Mouse (Mus musculus) bone marrow, adult 2 months (tissue): ENCODE measurements around the gene Pdpn.

Experiments
- CTCF ChIP-seq: fragments of 200-500 bp; IDR thresholded peaks from 2 replicates; pipeline ENCODE4 v1.5.1; 2011; ENCODE audit warnings: low read length, control low read depth; ENCODE audit not compliant: control insufficient read depth, insufficient read depth
- POLR2A ChIP-seq: fragments of 200-500 bp; IDR thresholded peaks from 2 replicates; pipeline ENCODE4 v1.6.1; 2011; ENCODE audit warnings: low read depth, mild to moderate bottlenecking, control low read depth, low read length, borderline replicate concordance; ENCODE audit not compliant: control insufficient read depth

DNA sequence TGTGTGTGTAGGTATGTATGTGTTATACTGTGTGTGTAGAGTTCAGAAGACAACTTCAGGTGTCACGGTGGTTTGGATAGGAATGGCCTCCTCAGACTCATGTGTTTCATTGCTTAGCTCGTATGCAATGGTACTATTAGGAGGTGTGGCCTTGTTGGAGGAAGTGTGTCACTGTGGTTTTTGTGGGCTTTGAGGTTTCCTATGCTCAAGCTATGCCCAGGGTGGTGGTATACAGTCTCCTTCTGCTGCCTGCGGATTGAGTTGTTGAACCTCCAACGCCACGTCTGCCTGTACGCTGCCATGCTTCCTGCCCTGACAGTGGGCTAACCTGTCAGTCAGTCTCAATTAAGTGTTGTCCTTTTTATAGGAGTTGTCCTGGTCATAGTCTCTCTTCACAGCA, 22.0 kb downstream of the Pdpn start:
- TF ChIP-seq CTCF = no peak
- TF ChIP-seq POLR2A = no peak
